Comparison of ENCODE assay signal across 8 mouse cellular contexts in the genomic region with DNA sequence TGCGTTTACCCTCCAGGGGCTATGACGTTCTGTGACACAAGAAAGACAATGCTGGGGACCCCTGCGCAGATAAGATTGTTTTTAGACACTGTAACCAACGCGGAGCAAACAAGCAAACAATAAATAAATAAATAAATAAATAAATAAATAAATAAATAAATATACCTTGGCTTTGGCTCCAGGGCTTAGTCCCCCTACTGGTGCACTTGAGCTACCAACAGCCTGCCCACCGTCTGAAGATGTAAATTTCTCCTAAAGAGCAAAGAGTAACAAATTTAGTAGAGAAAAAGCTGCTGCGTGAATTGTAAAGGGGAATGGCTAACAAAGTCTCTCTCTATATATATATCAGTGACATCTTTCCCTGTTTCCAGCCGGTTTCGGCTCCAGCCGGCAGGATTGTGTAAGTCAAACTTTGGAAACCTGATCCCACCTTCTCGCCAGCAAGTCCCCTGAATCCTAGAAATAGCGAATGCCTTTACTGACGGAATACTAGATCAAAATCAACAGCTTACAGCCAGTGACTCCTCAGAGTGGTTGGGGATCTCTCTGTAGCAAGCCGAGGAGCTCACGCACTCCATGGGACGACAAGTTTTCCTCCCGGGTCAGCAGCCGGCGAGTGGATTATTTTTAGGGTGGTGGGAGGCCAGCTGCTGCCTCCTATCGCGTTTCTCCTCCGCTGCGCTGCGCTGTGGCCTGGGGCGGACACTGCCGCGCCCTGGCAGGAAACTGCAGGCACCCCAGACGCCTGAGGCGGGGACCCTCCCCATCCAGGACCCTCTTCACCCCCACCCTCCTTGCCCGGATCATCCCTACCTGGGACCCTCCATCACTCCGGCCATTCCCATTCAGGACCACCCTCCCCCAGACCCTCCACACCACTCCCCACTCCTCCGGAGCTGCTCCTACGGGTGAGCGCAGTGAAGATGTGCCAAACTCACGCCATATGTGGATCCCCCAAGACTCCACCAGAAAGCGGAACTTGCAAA. TPM values are rescaled to one million over a fixed set of nuclear protein-coding genes. Genes with fewer than 3 reads are reported as not detected.
DNase-seq lines count a peak whose midpoint lies in the region; ATAC-seq lines count a peak whose summit lies in the region.

A gene (minus strand): TSS at position 664 of the 986 bp plus-strand sequence.

- H3K36me3 ChIP-seq in kidney, embryonic 14.5 days (ENCODE audit: control insufficient read depth, insufficient read depth, low read length), result no peaks in the 10 kb centered on the region
- no peaks in the 10 kb centered on the region for H3K36me3 ChIP-seq in embryonic facial prominence, embryonic 15.5 days
- H3K36me3 ChIP-seq in heart, embryonic 13.5 days, result peaks cover 6% of the 10 kb centered on the region
- no peaks in the 10 kb centered on the region for H3K36me3 ChIP-seq in midbrain, embryonic 14.5 days (ENCODE audit: control insufficient read depth, insufficient read depth, low read length)

- 7% methylated on average over 36 of the region's 36 CpGs for WGBS in kidney, embryonic 14.5 days
- WGBS in embryonic facial prominence, embryonic 15.5 days, result 5% methylated on average over 36 of the region's 36 CpGs
- WGBS in heart, embryonic 13.5 days, result 6% methylated on average over 36 of the region's 36 CpGs
- WGBS in midbrain, embryonic 14.5 days, result 8% methylated on average over 36 of the region's 36 CpGs

- H3K4me2 ChIP-seq in kidney, embryonic 14.5 days (replicated peaks; ENCODE audit: low read depth, low read length), result peak within 1 kb of the TSS; percentile 82
- H3K4me2 ChIP-seq in embryonic facial prominence, embryonic 15.5 days (replicated peaks), result peak within 1 kb of the TSS; percentile 77
- H3K4me2 ChIP-seq in heart, embryonic 13.5 days, result peak within 1 kb of the TSS; percentile 75
- peak within 1 kb of the TSS; percentile 73 for H3K4me2 ChIP-seq in midbrain, embryonic 14.5 days (ENCODE audit: low read length)

- H3K27ac ChIP-seq in kidney, embryonic 14.5 days (ENCODE audit: low read depth, low read length), result 0 out of 2 replicates have a peak within 1 kb of the TSS, but pooled peaks have one; percentile 4
- H3K27ac ChIP-seq in embryonic facial prominence, embryonic 15.5 days (replicated peaks), result peak within 1 kb of the TSS; percentile 48; the same call in 1 of the 2 replicates
- peak within 1 kb of the TSS; percentile 88 for H3K27ac ChIP-seq in heart, embryonic 13.5 days (replicated peaks)
- H3K27ac ChIP-seq in midbrain, embryonic 14.5 days (replicated peaks; ENCODE audit: low read depth, low read length), result no peak within 1 kb of the TSS

- peak within 1 kb of the TSS; percentile 43 for H3K4me3 ChIP-seq in kidney, embryonic 14.5 days (ENCODE audit: low read length)
- peak within 1 kb of the TSS; percentile 43 for H3K4me3 ChIP-seq in embryonic facial prominence, embryonic 15.5 days (replicated peaks)
- peak within 1 kb of the TSS; percentile 64 for H3K4me3 ChIP-seq in heart, embryonic 13.5 days
- H3K4me3 ChIP-seq in midbrain, embryonic 14.5 days (replicated peaks; ENCODE audit: low read depth, low read length), result peak within 1 kb of the TSS; percentile 36

- peak; percentile 89 for ATAC-seq in kidney, embryonic 14.5 days (ENCODE audit: low FRiP score, low TSS enrichment)
- ATAC-seq in embryonic facial prominence, embryonic 15.5 days (ENCODE audit: insufficient number of reproducible peaks, low FRiP score, low TSS enrichment, low read depth), result peak; percentile 73
- peak; percentile 49; the same call in 1 of the 2 replicates for ATAC-seq in heart, embryonic 13.5 days (ENCODE audit: extremely low read depth, insufficient number of reproducible peaks, low FRiP score, low TSS enrichment)
- ATAC-seq in midbrain, embryonic 14.5 days (ENCODE audit: low FRiP score, low TSS enrichment), result 0 out of 2 replicates have a peak, but pooled peaks have one; percentile 46

- H3K4me1 ChIP-seq in kidney, embryonic 14.5 days (ENCODE audit: control insufficient read depth, insufficient read depth, low read length), result no peaks in the 10 kb centered on the region
- peaks cover 9% of the 10 kb centered on the region for H3K4me1 ChIP-seq in embryonic facial prominence, embryonic 15.5 days
- H3K4me1 ChIP-seq in heart, embryonic 13.5 days, result peaks cover 48% of the 10 kb centered on the region
- 0 out of 2 replicates have a peak, but pooled peaks cover 6% of the 10 kb centered on the region for H3K4me1 ChIP-seq in midbrain, embryonic 14.5 days (ENCODE audit: control insufficient read depth, insufficient read depth, low read length)

- H3K9ac ChIP-seq in kidney, embryonic 14.5 days (ENCODE audit: low read depth, low read length), result peak within 1 kb of the TSS; percentile 49
- peak within 1 kb of the TSS; percentile 35; the same call in 1 of the 2 replicates for H3K9ac ChIP-seq in embryonic facial prominence, embryonic 15.5 days
- H3K9ac ChIP-seq in heart, embryonic 13.5 days, result peak within 1 kb of the TSS; percentile 83
- H3K9ac ChIP-seq in midbrain, embryonic 14.5 days (replicated peaks; ENCODE audit: low read length), result peak within 1 kb of the TSS; percentile 32; the same call in 1 of the 2 replicates

- no peak for DNase-seq in kidney, adult 8-10 months
- DNase-seq in kidney, postnatal 14 days, result peak; percentile 36
- peak; percentile 45 for DNase-seq in midbrain, embryonic 14.5 days
- no peak for DNase-seq in layer of hippocampus, adult 11-12 months (ENCODE audit: low spot score)
- DNase-seq in cerebellum, adult 18-20 months, result no peak

- H3K9me3 ChIP-seq in kidney, embryonic 14.5 days (ENCODE audit: control insufficient read depth, low read length), result no peaks in the 10 kb centered on the region
- H3K9me3 ChIP-seq in embryonic facial prominence, embryonic 15.5 days (replicated peaks), result no peaks in the 10 kb centered on the region
- no peaks in the 10 kb centered on the region for H3K9me3 ChIP-seq in heart, embryonic 13.5 days
- H3K9me3 ChIP-seq in midbrain, embryonic 14.5 days (ENCODE audit: control insufficient read depth, low read length), result no peaks in the 10 kb centered on the region

- H3K27me3 ChIP-seq in kidney, embryonic 14.5 days (ENCODE audit: control insufficient read depth, insufficient read depth, low read length), result no peaks in the 10 kb centered on the region
- no peaks in the 10 kb centered on the region for H3K27me3 ChIP-seq in embryonic facial prominence, embryonic 15.5 days
- H3K27me3 ChIP-seq in heart, embryonic 13.5 days (replicated peaks), result no peaks in the 10 kb centered on the region
- H3K27me3 ChIP-seq in midbrain, embryonic 14.5 days (ENCODE audit: control insufficient read depth, insufficient read depth, low read length), result peaks cover 9% of the 10 kb centered on the region; the same call in 1 of the 2 replicates

RNA-seq across cellular contexts. Expression of the gene that starts here (rescaled TPM):
- 6.4 and 7.3 TPM in 2 replicates for polyA plus RNA-seq in kidney, embryonic 14.5 days (2014; fragmentation: Nextera tagmentation; extraction: Ambion mirVana)
- polyA plus RNA-seq in embryonic facial prominence, embryonic 15.5 days (2015; fragmentation: Nextera tagmentation; extraction: Ambion mirVana), result 4.9 TPM in 2 replicates
- polyA plus RNA-seq in heart, embryonic 13.5 days (2015; fragmentation: Nextera tagmentation; extraction: Ambion mirVana), result 12.8 and 13.3 TPM in 2 replicates
- polyA plus RNA-seq in midbrain, embryonic 14.5 days (2014; fragmentation: Nextera tagmentation; extraction: Ambion mirVana), result 3.8 and 4.4 TPM in 2 replicates

Comparison
In these comparisons a context has a peak if more than half of its experiments do, and no peak if none do; other contexts are left out.
1. DNase-seq: peak in kidney, postnatal 14 days (single experiment) and midbrain, embryonic 14.5 days (single experiment); none in kidney, adult 8-10 months (0 of 2), layer of hippocampus, adult 11-12 months (single experiment) and cerebellum, adult 18-20 months (0 of 2).
2. H3K9ac ChIP-seq: peak in every context shown above with its lines; median percentile 83 in heart, embryonic 13.5 days; 49 in kidney, embryonic 14.5 days; 35 in embryonic facial prominence, embryonic 15.5 days; 32 in midbrain, embryonic 14.5 days.
3. Peak in every context shown above with its lines, with median percentiles within 50 percentile points of each other: ATAC-seq, H3K4me2 ChIP-seq and H3K4me3 ChIP-seq.